Mouse (Mus musculus) ES-Bruce4 (cell line): Measurements from ENCODE around the gene Ackr2. TPM values are rescaled to one million over a fixed set of nuclear protein-coding genes. Genes with fewer than 3 reads are reported as not detected.

ENCODE experiments used
- H3K27ac ChIP-seq: 2 replicates; pipeline ENCODE4 v1.5.1; 2012; ENCODE audit warnings: low read length, inconsistent platforms; ENCODE audit not compliant: insufficient read depth
- H3K27me3 ChIP-seq: 2 replicates; pipeline ENCODE4 v1.6.1; 2012; ENCODE audit warnings: mild to moderate bottlenecking, low read length, inconsistent platforms; ENCODE audit not compliant: control insufficient read depth, poor library complexity, insufficient read depth, severe bottlenecking
- H3K36me3 ChIP-seq: 2 replicates; pipeline ENCODE4 v1.6.1; 2012; ENCODE audit warnings: inconsistent platforms, mild to moderate bottlenecking, low read length, moderate library complexity; ENCODE audit not compliant: control insufficient read depth, poor library complexity, insufficient read depth, severe bottlenecking
- H3K4me1 ChIP-seq: one replicate; pipeline ENCODE4 v1.8.1; 2011; ENCODE audit warnings: low read length; ENCODE audit not compliant: control insufficient read depth, insufficient read depth
- H3K4me3 ChIP-seq: 2 replicates; pipeline ENCODE4 v1.5.1; 2011; ENCODE audit warnings: low read depth, mild to moderate bottlenecking, low read length
- H3K9ac ChIP-seq: 2 replicates; pipeline ENCODE4 v1.6.1; 2012; ENCODE audit warnings: low read depth, mild to moderate bottlenecking, inconsistent platforms; ENCODE audit not compliant: poor library complexity, severe bottlenecking
- H3K9me3 ChIP-seq: replicated peaks from 2 replicates; pipeline ENCODE4 v1.6.1; 2012; ENCODE audit warnings: mild to moderate bottlenecking, low read length, inconsistent platforms; ENCODE audit not compliant: control insufficient read depth, poor library complexity, insufficient read depth, severe bottlenecking
- CTCF ChIP-seq: IDR thresholded peaks from one replicate; pipeline ENCODE4 v1.8.1; 2011; ENCODE audit warnings: low read depth, low read length
- EP300 ChIP-seq: IDR thresholded peaks from 2 replicates; pipeline ENCODE4 v1.6.1; 2011; ENCODE audit warnings: low read depth, low read length; ENCODE audit not compliant: insufficient read depth
- POLR2A ChIP-seq: IDR thresholded peaks from one replicate; pipeline ENCODE4 v1.8.1; 2011; ENCODE audit warnings: low read length; ENCODE audit not compliant: insufficient read depth
- polyA plus RNA-seq: library from polyadenylated mRNA; stranded (reverse); fragments of >200 nt; gene quantifications from 2 replicates; pipeline ENCODE4 v1.2.4, GENCODE M21; 2011; ENCODE audit warnings: low read depth; ENCODE audit not compliant: missing spikeins, insufficient read depth, insufficient read length

Gene Ackr2
- polyA plus RNA-seq, 1 experiment, result not detected

DNA sequence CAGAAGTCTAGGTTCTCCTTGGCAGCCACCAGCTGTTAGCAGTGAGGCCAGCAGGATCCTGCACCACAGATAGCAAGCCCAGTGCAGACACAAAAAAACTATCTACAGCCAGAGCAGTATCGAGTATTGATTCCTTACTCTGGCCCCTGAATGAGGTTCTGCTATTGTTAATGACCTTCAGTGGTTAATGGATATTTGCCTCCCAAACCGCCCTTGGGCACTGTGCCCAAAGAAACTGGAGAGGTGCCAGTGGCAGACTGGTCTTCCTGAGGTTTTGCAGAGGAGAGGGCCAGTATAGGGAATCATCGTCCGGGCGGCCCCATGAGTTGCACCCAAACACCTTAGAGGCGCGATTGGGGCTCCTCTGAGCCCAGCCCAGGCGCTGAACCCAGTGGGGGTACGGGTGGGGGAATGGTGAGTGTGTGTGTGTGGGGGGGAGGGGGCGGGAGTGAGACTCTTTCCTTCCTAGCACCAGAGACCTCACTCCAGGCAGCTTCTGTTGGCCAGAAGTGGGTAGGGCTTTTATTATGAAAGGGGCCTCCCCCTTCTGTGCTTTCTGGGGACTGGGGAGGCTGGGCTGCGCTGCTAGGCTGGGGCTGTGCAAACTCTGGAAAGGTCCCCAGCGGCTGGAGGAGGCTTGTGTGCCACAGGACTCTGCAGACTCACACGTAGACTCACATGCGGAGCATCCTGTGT is 52.4 kb downstream of the Ackr2 start, which contains the start of gene Fam198a:
Fam198a (plus strand) TSS at position 571 of the 696 bp plus-strand sequence.
- H3K27ac ChIP-seq, result no peak within 1 kb of the TSS
- H3K36me3 ChIP-seq, result no peaks in the 10 kb centered on the region
- H3K4me3 ChIP-seq, result peak within 1 kb of the TSS; percentile 21
- H3K9me3 ChIP-seq, result no peaks in the 10 kb centered on the region
- H3K27me3 ChIP-seq, result no peaks in the 10 kb centered on the region
- H3K4me1 ChIP-seq, result no peaks in the 10 kb centered on the region
- no peak within 1 kb of the TSS for H3K9ac ChIP-seq
- TF ChIP-seq EP300 (no peak), POLR2A (no peak), CTCF (no peak)

DNA sequence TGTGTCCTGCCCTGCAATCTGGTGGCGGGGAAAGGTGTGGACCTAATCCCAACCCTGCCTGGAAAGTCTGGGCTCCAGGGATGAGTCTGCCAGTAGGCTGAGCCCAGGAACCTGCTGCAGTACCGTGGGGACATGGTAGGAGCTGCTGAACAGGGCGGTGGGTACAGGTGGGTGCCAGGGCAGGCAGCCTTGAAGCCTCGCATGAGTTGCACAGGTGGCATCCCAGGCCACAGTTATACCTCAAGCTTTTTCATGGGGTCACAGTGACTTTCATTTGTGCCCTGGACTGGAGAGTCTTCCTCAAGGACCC is 52.9 kb downstream of the Ackr2 start:
- Histone ChIP-seq H3K9ac (no peak overlapping the region), H3K9me3 (no peaks in the 10 kb centered on the region), H3K4me1 (no peaks in the 10 kb centered on the region), H3K27ac (no peak overlapping the region), H3K27me3 (no peaks in the 10 kb centered on the region), H3K36me3 (no peaks in the 10 kb centered on the region), H3K4me3 (peak overlapping the region; percentile 21)
- TF ChIP-seq POLR2A (no peak), CTCF (no peak), EP300 (no peak)

DNA sequence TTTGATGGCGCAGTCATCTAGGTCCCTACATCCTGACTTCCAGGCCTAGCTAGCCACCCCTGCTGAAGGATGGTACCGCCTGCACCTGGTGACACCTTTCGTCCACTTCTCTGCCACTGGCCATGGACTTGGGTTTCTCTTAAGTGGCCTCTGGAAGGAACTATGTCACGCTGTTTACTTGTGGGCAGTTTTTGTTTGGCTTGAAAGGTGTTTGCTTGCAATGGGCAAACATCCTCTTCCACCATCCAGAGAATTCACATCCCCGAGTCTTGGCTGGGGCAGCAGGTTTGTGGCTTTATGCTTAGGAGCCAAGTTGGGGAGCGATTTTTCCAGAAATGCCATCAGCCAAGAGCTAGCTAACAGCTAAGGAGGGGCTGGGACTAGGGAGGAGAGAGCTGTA is 54.4 kb downstream of the Ackr2 start:
- H3K9ac ChIP-seq, result no peak overlapping the region
- no peaks in the 10 kb centered on the region for H3K27me3 ChIP-seq
- no peaks in the 10 kb centered on the region for H3K9me3 ChIP-seq
- H3K36me3 ChIP-seq, result no peaks in the 10 kb centered on the region
- no peak for TF ChIP-seq EP300
- TF ChIP-seq POLR2A, result no peak
- no peak for TF ChIP-seq CTCF
- no peaks in the 10 kb centered on the region for H3K4me1 ChIP-seq
- H3K4me3 ChIP-seq, result no peak overlapping the region
- no peak overlapping the region for H3K27ac ChIP-seq

DNA sequence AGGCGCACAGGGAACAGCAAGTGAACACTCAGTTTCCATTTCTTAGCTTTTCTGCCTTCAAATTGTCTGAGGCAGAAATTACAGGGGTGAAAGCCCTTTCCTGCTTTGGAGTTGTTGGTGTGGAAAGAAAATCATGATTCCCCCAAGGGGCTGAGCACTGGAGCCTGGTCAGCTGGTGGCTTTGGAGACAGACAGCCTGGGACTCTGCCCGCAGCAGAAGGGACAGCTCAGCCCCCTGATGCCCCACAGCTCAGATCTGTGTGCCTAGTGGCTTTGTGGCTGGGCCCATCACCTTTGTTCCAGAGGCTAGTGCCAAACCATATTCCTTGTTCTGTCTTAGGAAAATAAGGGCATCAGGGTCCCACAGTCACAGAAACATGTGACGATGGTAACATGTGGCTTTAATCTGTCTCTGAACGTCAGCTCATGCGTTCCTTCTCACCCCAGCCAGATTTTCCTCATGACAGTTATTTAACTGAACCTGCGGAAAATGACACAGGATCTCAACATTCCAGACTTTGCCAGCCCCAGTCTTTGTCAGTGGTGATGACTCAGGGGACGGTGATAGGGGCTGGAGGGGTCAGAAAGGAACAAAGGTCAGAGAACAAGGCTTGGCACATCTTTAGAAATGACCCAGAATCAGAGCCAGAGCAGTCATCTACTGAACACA is 61.9 kb downstream of the Ackr2 start:
- Histone ChIP-seq H3K36me3 (no peaks in the 10 kb centered on the region), H3K9ac (no peak overlapping the region), H3K27ac (no peak overlapping the region), H3K9me3 (no peaks in the 10 kb centered on the region), H3K4me3 (no peak overlapping the region), H3K27me3 (no peaks in the 10 kb centered on the region), H3K4me1 (no peaks in the 10 kb centered on the region)
- TF ChIP-seq CTCF (no peak), POLR2A (no peak), EP300 (no peak)

Other genes with a start within 250 kb of the Ackr2 start
- 10.3 and 12.1 TPM in 2 replicates for gene Sec22c, start 192.9 kb upstream of the Ackr2 start, polyA plus RNA-seq
- 51.6 and 51.9 TPM in 2 replicates for gene Ss18l2, start 188.0 kb upstream of the Ackr2 start, polyA plus RNA-seq
- gene Nktr, start 179.2 kb upstream of the Ackr2 start, polyA plus RNA-seq, result 109 and 117 TPM in 2 replicates
- gene Zfp651, start 139.0 kb upstream of the Ackr2 start, polyA plus RNA-seq, result 5.9 and 6.5 TPM in 2 replicates
- gene Klhl40, start 120.7 kb upstream of the Ackr2 start, polyA plus RNA-seq, result 0.27 TPM in 1 of 2 replicates, not detected in the other
- not detected in 2 replicates for gene Hhatl, start 105.8 kb upstream of the Ackr2 start, polyA plus RNA-seq
- gene Ccdc13, start 58.9 kb upstream of the Ackr2 start, polyA plus RNA-seq, result 0.68 and 0.85 TPM in 2 replicates
- 76.5 and 78.5 TPM in 2 replicates for gene Higd1a, start 40.0 kb upstream of the Ackr2 start, polyA plus RNA-seq
- not detected in 2 replicates for gene Cyp8b1, start 17.9 kb downstream of the Ackr2 start, polyA plus RNA-seq
- not detected in 2 replicates for gene Fam198a, start 52.6 kb downstream of the Ackr2 start, polyA plus RNA-seq
- gene Pomgnt2, start 98.8 kb downstream of the Ackr2 start, polyA plus RNA-seq, result 7.5 and 7.9 TPM in 2 replicates
- gene Snrk, start 218.9 kb downstream of the Ackr2 start, polyA plus RNA-seq, result 20.3 and 20.9 TPM in 2 replicates